Mouse (Mus musculus) small intestine, adult 2 months (tissue): ENCODE measurements around the gene Slc16a11. TPM values are rescaled to one million over a fixed set of nuclear protein-coding genes. Genes with fewer than 3 reads are reported as not detected.
A peak's percentile ranks its signal among the peaks of the same experiment; 100 is the strongest.

Experiments used
- H3K27ac ChIP-seq: fragments of 200-500 bp; 2 replicates; pipeline ENCODE4 v1.5.1; 2012; ENCODE audit warnings: low read depth, low read length, control low read depth, inconsistent platforms; ENCODE audit not compliant: insufficient read depth
- H3K27me3 ChIP-seq: fragments of 200-500 bp; 2 replicates; pipeline ENCODE4 v1.6.1; 2012; ENCODE audit warnings: mild to moderate bottlenecking, moderate library complexity, low read length, inconsistent platforms; ENCODE audit not compliant: control insufficient read depth, insufficient read depth
- H3K36me3 ChIP-seq: fragments of 200-500 bp; 2 replicates; pipeline ENCODE4 v1.6.1; 2012; ENCODE audit warnings: mild to moderate bottlenecking, low read length, control low read depth, inconsistent platforms; ENCODE audit not compliant: control insufficient read depth, insufficient read depth
- H3K4me1 ChIP-seq: fragments of 200-500 bp; 2 replicates; pipeline ENCODE4 v1.6.1; 2012; ENCODE audit warnings: low read length, inconsistent platforms, mixed read lengths; ENCODE audit not compliant: control insufficient read depth, insufficient read depth, insufficient read length
- H3K4me3 ChIP-seq: fragments of 200-500 bp; 2 replicates; pipeline ENCODE4 v1.5.1; 2012; ENCODE audit warnings: low read depth, mild to moderate bottlenecking, control low read depth, inconsistent platforms, low read length, moderate library complexity
- CTCF ChIP-seq: fragments of 200-500 bp; IDR thresholded peaks from 2 replicates; pipeline ENCODE4 v1.5.1; 2012; ENCODE audit warnings: low read depth, mild to moderate bottlenecking, control low read depth, inconsistent platforms, low read length, moderate library complexity, mixed read lengths; ENCODE audit not compliant: insufficient replicate concordance, insufficient read length; ENCODE audit errors: extremely low read depth
- POLR2A ChIP-seq: fragments of 200-500 bp; IDR thresholded peaks from 2 replicates; pipeline ENCODE4 v1.6.1; 2012; ENCODE audit warnings: low read depth, mild to moderate bottlenecking, control low read depth, inconsistent platforms, low read length, moderate library complexity
- WGBS: fragments of 180-500 bp; shearing (Covaris S2); methylation state at CpG from one replicate; pipeline ENCODE4 v1.1.7; 2018; 5-methylcytosine and 5-hydroxymethylcytosine counted together
- polyA plus RNA-seq: library from polyadenylated mRNA; depleted of rRNA; stranded (reverse); fragments of >200 nt; gene quantifications from 2 replicates; pipeline ENCODE4 v1.2.3, GENCODE M21; 2012

Slc16a11 gene
- polyA plus RNA-seq, 1 experiment = 12.7 TPM

- H3K36me3 ChIP-seq = no peaks in the 10 kb centered on the region
- H3K27me3 ChIP-seq = no peaks in the 10 kb centered on the region
- H3K27ac ChIP-seq = peak overlapping the region; percentile 15; the same call in 1 of the 2 replicates
- peaks cover 14% of the 10 kb centered on the region for H3K4me1 ChIP-seq
- no peak overlapping the region for H3K4me3 ChIP-seq
- no peak for TF ChIP-seq CTCF
- 6% methylated on average over 9 of the region's 9 CpGs for WGBS
Observed at GRCm38 (mm10) chr11:70212896-70213295, 344 bp downstream of the Slc16a11 start.

- no peaks in the 10 kb centered on the region for H3K27me3 ChIP-seq
- H3K4me3 ChIP-seq = peak overlapping the region; percentile 63
- H3K4me1 ChIP-seq = peaks cover 19% of the 10 kb centered on the region
- no peak overlapping the region for H3K27ac ChIP-seq
- 6% methylated on average over 26 of the region's 26 CpGs for WGBS
- TF ChIP-seq CTCF (no peak), POLR2A (no peak)
- no peaks in the 10 kb centered on the region for H3K36me3 ChIP-seq
Observed at GRCm38 (mm10) chr11:70213736-70214135, 1.2 kb downstream of the Slc16a11 start.

GRCm38 (mm10) chr11:70214191-70214855 is 1.8 kb downstream of the Slc16a11 start:
- no peaks in the 10 kb centered on the region for H3K27me3 ChIP-seq
- H3K36me3 ChIP-seq = no peaks in the 10 kb centered on the region
- peak overlapping the region; percentile 63 for H3K4me3 ChIP-seq
- H3K27ac ChIP-seq = no peak overlapping the region
- TF ChIP-seq CTCF = no peak
- no peak for TF ChIP-seq POLR2A
- WGBS = 2% methylated on average over 46 of the region's 46 CpGs
- peaks cover 25% of the 10 kb centered on the region for H3K4me1 ChIP-seq

- TF ChIP-seq POLR2A = no peak
- no peak for TF ChIP-seq CTCF
- no peaks in the 10 kb centered on the region for H3K36me3 ChIP-seq
- H3K4me1 ChIP-seq = peaks cover 25% of the 10 kb centered on the region
- H3K27ac ChIP-seq = no peak overlapping the region
- H3K4me3 ChIP-seq = peak overlapping the region; percentile 63; the same call in 1 of the 2 replicates
- 57% methylated on average over 18 of the region's 18 CpGs for WGBS
- H3K27me3 ChIP-seq = no peaks in the 10 kb centered on the region
Observed at GRCm38 (mm10) chr11:70214856-70215209, 2.3 kb downstream of the Slc16a11 start.

- peaks cover 28% of the 10 kb centered on the region for H3K4me1 ChIP-seq
- H3K27ac ChIP-seq = no peak overlapping the region
- TF ChIP-seq CTCF (no peak), POLR2A (no peak)
- WGBS = 71% methylated on average over 22 of the region's 22 CpGs
- H3K36me3 ChIP-seq = no peaks in the 10 kb centered on the region
- H3K27me3 ChIP-seq = no peaks in the 10 kb centered on the region
- H3K4me3 ChIP-seq = no peak overlapping the region
Observed at GRCm38 (mm10) chr11:70215301-70215700, 2.7 kb downstream of the Slc16a11 start.

- WGBS = 80% methylated on average over 3 of the region's 3 CpGs
- H3K4me1 ChIP-seq = peaks cover 32% of the 10 kb centered on the region
- TF ChIP-seq CTCF (no peak), POLR2A (no peak)
- no peaks in the 10 kb centered on the region for H3K36me3 ChIP-seq
- no peak overlapping the region for H3K27ac ChIP-seq
- H3K4me3 ChIP-seq = no peak overlapping the region
- no peaks in the 10 kb centered on the region for H3K27me3 ChIP-seq
Observed at GRCm38 (mm10) chr11:70216103-70216502, 3.6 kb downstream of the Slc16a11 start.

GRCm38 (mm10) chr11:70218039-70218438 is 5.5 kb downstream of the Slc16a11 start:
- no peak overlapping the region for H3K4me3 ChIP-seq
- H3K27me3 ChIP-seq = no peaks in the 10 kb centered on the region
- no peaks in the 10 kb centered on the region for H3K36me3 ChIP-seq
- peak overlapping the region; percentile 12; the same call in 1 of the 2 replicates for H3K27ac ChIP-seq
- H3K4me1 ChIP-seq = peaks cover 36% of the 10 kb centered on the region
- 24% methylated on average over 4 of the region's 4 CpGs for WGBS
- TF ChIP-seq POLR2A (no peak), CTCF (no peak)
